Mouse (Mus musculus) lung, postnatal 0 days (tissue): ENCODE results near the gene Tmem196. TPM values are rescaled to one million over a fixed set of nuclear protein-coding genes. Genes with fewer than 3 reads are reported as not detected.

Source experiments
- ATAC-seq: fragments of 200-750 bp; cut with Nextera tagmentation; 2 replicates; pipeline ENCODE4 v1.8.0; 2017; ENCODE audit warnings: moderate library complexity
- DNase-seq: peaks from one replicate; pipeline ENCODE4 v3.0.0-alpha.2; 2016; ENCODE audit warnings: low spot score
- H3K27ac ChIP-seq: fragments of 300-500 bp; sonication (generic); 2 replicates; pipeline ENCODE4 v1.5.1; 2014; ENCODE audit warnings: antibody characterized with exemption, mild to moderate bottlenecking, low read length, mixed read lengths
- H3K27me3 ChIP-seq: fragments of 300-500 bp; sonication (generic); replicated peaks from 2 replicates; pipeline ENCODE4 v1.6.1; 2014; ENCODE audit warnings: low read length, mixed read lengths; ENCODE audit not compliant: insufficient read depth
- H3K36me3 ChIP-seq: fragments of 300-500 bp; sonication (generic); 2 replicates; pipeline ENCODE4 v1.6.1; 2014; ENCODE audit warnings: low read length, mixed read lengths; ENCODE audit not compliant: insufficient read depth
- H3K4me1 ChIP-seq: fragments of 300-500 bp; sonication (generic); 2 replicates; pipeline ENCODE4 v1.6.1; 2014; ENCODE audit warnings: antibody characterized with exemption, low read depth, low read length, mixed read lengths; ENCODE audit not compliant: insufficient read depth
- H3K4me2 ChIP-seq: fragments of 300-500 bp; sonication (generic); replicated peaks from 2 replicates; pipeline ENCODE4 v1.6.1; 2014; ENCODE audit warnings: low read depth, mild to moderate bottlenecking, low read length, moderate library complexity, mixed read lengths
- H3K4me3 ChIP-seq: fragments of 300-500 bp; sonication (generic); 2 replicates; pipeline ENCODE4 v1.5.1; 2014; ENCODE audit warnings: low read depth, low read length
- H3K9ac ChIP-seq: fragments of 300-500 bp; sonication (generic); replicated peaks from 2 replicates; pipeline ENCODE4 v1.6.1; 2014; ENCODE audit warnings: low read depth, mild to moderate bottlenecking
- H3K9me3 ChIP-seq: fragments of 300-500 bp; sonication (generic); 2 replicates; pipeline ENCODE4 v1.6.1; 2016; ENCODE audit warnings: low read length, mixed read lengths
- CTCF ChIP-seq: IDR thresholded peaks from 2 replicates; pipeline ENCODE4 v1.5.1; 2016; ENCODE audit warnings: antibody characterized with exemption, mild to moderate bottlenecking
- EP300 ChIP-seq: IDR thresholded peaks from 2 replicates; pipeline ENCODE4 v1.6.1; 2016; ENCODE audit warnings: antibody characterized with exemption, mild to moderate bottlenecking, control low read depth
- WGBS: fragments of 180-500 bp; shearing (Covaris S2); extraction: QIAGEN DNeasy Blood & Tissue Kit; methylation state at CpG from one replicate; pipeline ENCODE4 v1.1.7; 2014; 5-methylcytosine and 5-hydroxymethylcytosine counted together
- polyA plus RNA-seq: library from polyadenylated mRNA; unstranded; fragments of >200 nt; fragmentation: Nextera tagmentation; extraction: Ambion mirVana; gene quantifications from 2 replicates; pipeline ENCODE4 v1.2.1, GENCODE M21; 2015

The Tmem196 gene
- 0.36 and 0.41 TPM in 2 replicates for polyA plus RNA-seq

- no peak for ATAC-seq
- TF ChIP-seq EP300 = no peak
- no peak for TF ChIP-seq CTCF
- no peaks in the 10 kb centered on the region for H3K9me3 ChIP-seq
Observed at GRCm38 (mm10) chr12:119945589-119946310, at the start of gene Tmem196. TSS of gene Tmem196 (plus strand) at chr12:119945822.

DNA sequence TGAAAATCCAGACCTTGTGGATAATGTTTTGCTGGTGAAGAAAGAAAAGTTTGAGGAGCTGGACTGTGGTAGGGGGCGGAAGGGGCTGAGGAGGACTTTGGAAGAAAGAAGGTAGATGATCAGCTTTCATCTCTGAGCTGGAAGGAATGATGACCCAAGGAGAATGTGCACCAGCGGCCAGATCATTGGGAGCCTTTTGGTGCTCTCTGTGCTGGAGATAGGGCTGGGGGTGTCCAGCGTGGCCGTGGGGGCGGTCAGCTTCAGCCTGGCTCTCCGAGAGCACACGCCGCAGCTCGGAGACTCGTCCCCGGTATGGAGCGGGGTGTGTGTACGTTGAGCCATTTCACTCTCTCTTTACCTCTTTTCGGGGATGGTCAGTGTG lies 680 bp downstream of the Tmem196 start:
- H3K4me1 ChIP-seq = no peaks in the 10 kb centered on the region
- no peak for DNase-seq
- H3K9ac ChIP-seq = no peak overlapping the region
- ATAC-seq = no peak
- WGBS = 7% methylated on average over 14 of the region's 14 CpGs
- H3K4me2 ChIP-seq = peak overlapping the region; percentile 40
- no peaks in the 10 kb centered on the region for H3K27me3 ChIP-seq
- H3K36me3 ChIP-seq = no peaks in the 10 kb centered on the region
- no peak overlapping the region for H3K27ac ChIP-seq
- no peaks in the 10 kb centered on the region for H3K9me3 ChIP-seq
- TF ChIP-seq EP300 = no peak
- no peak for TF ChIP-seq CTCF
- H3K4me3 ChIP-seq = 0 out of 2 replicates have a peak overlapping the region, but pooled peaks have one; percentile 8

More at GRCm38 (mm10) chr12:119945589-119946310, at the start of gene Tmem196:
- Histone ChIP-seq H3K9ac (no peak within 1 kb of the TSS), H3K4me3 (0 out of 2 replicates have a peak within 1 kb of the TSS, but pooled peaks have one; percentile 8), H3K27ac (no peak within 1 kb of the TSS), H3K4me2 (peak within 1 kb of the TSS; percentile 40), H3K36me3 (no peaks in the 10 kb centered on the region), H3K4me1 (no peaks in the 10 kb centered on the region), H3K27me3 (no peaks in the 10 kb centered on the region)
- 3% methylated on average over 25 of the region's 25 CpGs for WGBS
- DNase-seq = peak; percentile 8

DNA sequence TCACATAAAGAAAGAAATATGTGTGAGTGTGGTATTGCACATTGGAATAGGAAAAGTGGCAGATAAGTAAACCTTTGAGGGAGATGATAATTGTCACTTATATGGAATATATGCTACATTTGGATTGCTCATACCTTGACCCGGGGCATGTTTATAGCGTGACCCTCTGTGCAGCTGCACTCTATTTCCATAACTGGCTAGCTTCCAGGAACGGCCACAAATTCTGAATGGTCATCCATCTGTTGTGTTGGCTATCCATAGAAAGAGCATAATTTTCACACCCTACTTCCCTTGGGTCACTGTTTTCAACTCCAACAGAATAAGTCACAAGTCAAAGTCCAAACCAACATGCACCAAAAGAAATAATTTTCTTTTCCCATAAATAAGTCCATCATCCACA lies 11.4 kb downstream of the Tmem196 start:
- H3K36me3 ChIP-seq = no peaks in the 10 kb centered on the region
- no peak for DNase-seq
- H3K9me3 ChIP-seq = no peaks in the 10 kb centered on the region
- WGBS = 57% methylated on average over 3 of the region's 3 CpGs
- no peak for ATAC-seq
- H3K4me3 ChIP-seq = no peak overlapping the region
- no peak for TF ChIP-seq EP300
- no peak for TF ChIP-seq CTCF
- no peaks in the 10 kb centered on the region for H3K4me1 ChIP-seq
- no peak overlapping the region for H3K27ac ChIP-seq
- H3K4me2 ChIP-seq = no peak overlapping the region
- no peaks in the 10 kb centered on the region for H3K27me3 ChIP-seq
- no peak overlapping the region for H3K9ac ChIP-seq

DNA sequence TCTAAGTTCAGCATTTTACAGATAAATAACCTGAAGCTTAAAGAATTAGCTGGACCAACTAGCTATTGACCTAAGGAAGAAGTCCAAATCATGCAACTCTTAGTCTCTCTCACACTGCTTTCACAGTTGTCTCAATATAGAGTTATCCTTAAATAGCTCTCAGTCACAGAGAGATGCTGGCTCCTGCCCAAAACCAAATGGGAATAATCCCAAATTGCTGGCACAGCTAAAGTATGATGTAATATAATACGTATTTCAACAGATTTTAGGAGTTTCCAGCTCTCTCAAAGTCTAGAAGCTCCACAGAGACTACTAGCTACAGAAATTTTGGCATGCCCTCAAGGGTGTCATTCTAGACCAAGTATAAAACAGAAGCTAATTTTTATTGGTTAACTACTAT lies 15.1 kb downstream of the Tmem196 start:
- H3K4me2 ChIP-seq = no peak overlapping the region
- ATAC-seq (no peak), DNase-seq (peak; percentile 46)
- H3K27ac ChIP-seq = no peak overlapping the region
- no peaks in the 10 kb centered on the region for H3K36me3 ChIP-seq
- no peaks in the 10 kb centered on the region for H3K9me3 ChIP-seq
- H3K9ac ChIP-seq = no peak overlapping the region
- H3K4me1 ChIP-seq = no peaks in the 10 kb centered on the region
- no peak overlapping the region for H3K4me3 ChIP-seq
- TF ChIP-seq CTCF = no peak
- no peak for TF ChIP-seq EP300
- WGBS = 32% methylated on average over 1 of the region's 1 CpGs
- H3K27me3 ChIP-seq = no peaks in the 10 kb centered on the region

DNA sequence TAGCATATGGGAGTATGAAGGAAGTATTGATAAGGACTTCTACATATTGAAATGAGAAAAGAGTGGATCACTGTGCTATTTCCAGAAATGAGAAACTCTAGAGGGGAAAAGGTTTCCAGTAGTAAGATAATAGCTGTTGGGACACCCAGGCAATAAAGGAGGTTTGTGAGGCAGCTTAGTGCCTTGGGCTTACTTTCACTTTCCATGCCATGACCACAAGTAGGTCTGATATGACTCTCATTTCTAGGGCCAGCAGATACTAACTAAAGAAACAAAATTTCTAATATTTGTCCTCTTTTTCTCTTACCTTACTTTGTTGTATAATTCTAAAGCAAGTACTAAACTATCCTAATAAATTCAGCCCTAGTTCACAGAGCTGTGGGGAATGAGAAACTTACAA lies 19.8 kb downstream of the Tmem196 start:
- H3K9me3 ChIP-seq = no peaks in the 10 kb centered on the region
- ATAC-seq = no peak
- H3K4me2 ChIP-seq = no peak overlapping the region
- no peak overlapping the region for H3K9ac ChIP-seq
- H3K4me1 ChIP-seq = no peaks in the 10 kb centered on the region
- no peak for TF ChIP-seq CTCF
- TF ChIP-seq EP300 = no peak
- H3K4me3 ChIP-seq = no peak overlapping the region
- H3K27me3 ChIP-seq = no peaks in the 10 kb centered on the region
- no peak overlapping the region for H3K27ac ChIP-seq
- DNase-seq = no peak
- H3K36me3 ChIP-seq = no peaks in the 10 kb centered on the region

DNA sequence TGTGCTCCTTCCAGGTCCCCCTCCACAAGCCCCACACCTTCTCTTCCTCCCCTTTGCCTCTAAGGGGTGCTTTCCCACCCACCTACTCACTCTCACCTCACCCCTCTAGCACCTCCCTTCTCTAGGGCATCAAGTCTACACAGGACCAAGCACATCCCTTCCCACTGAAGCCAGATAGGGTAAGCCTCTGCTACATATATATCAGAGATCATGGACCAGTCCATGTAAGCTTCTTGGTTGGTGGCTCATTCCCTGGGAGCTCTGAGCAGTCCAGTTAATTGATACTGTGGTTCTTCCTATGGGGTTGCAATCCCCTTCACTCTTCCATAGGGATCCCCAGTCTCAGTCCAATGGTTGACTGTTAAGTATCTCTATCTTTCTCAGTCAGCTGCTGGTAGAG lies 24.4 kb downstream of the Tmem196 start:
- DNase-seq (no peak), ATAC-seq (no peak)
- Histone ChIP-seq H3K4me2 (no peak overlapping the region), H3K36me3 (no peaks in the 10 kb centered on the region), H3K27me3 (no peaks in the 10 kb centered on the region), H3K9me3 (no peaks in the 10 kb centered on the region), H3K27ac (no peak overlapping the region), H3K4me3 (no peak overlapping the region), H3K4me1 (no peaks in the 10 kb centered on the region), H3K9ac (no peak overlapping the region)
- TF ChIP-seq CTCF (no peak), EP300 (no peak)
